11 mouse cellular contexts compared by ENCODE assay signal in genomic region chr5:124204127-124204794, GRCm38 (mm10). TPM values are rescaled to one million over a fixed set of nuclear protein-coding genes. Genes with fewer than 3 reads are reported as not detected.
DNase-seq lines count a peak whose midpoint lies in the region; ATAC-seq and TF ChIP-seq lines count a peak whose summit lies in the region.
"Had no signal": no experiment of that assay in that cellular context is flagged by ENCODE, and none has a peak within 500 bp of the region (broad histone marks: within the 10 kb centered on the region; RNA-seq: fewer than 3 reads in every experiment).

No protein-coding gene starts in this region.

- 68% methylated on average over 9 of the region's 9 CpGs for WGBS in lung, embryonic 16.5 days
- 58% methylated on average over 9 of the region's 9 CpGs for WGBS in heart, adult 2 months
- WGBS in hindbrain, embryonic 16.5 days = 86% methylated on average over 9 of the region's 9 CpGs
- 90% methylated on average over 9 of the region's 9 CpGs for WGBS in forebrain, embryonic 15.5 days

- ATAC-seq in lung, embryonic 16.5 days (ENCODE audit: low read depth) = peak; percentile 42
- ATAC-seq in hindbrain, embryonic 16.5 days = no peak
- ATAC-seq in forebrain, embryonic 15.5 days (replicated peaks) = no peak

- H3K4me1 ChIP-seq in lung, embryonic 16.5 days (replicated peaks; ENCODE audit: control insufficient read depth, insufficient read depth, low read length) = peaks cover 60% of the 10 kb centered on the region
- peaks cover 60% of the 10 kb centered on the region for H3K4me1 ChIP-seq in heart, adult 2 months (ENCODE audit: control insufficient read depth, insufficient read depth, low read length)
- H3K4me1 ChIP-seq in hindbrain, embryonic 16.5 days (ENCODE audit: control insufficient read depth, insufficient read depth, low read depth, low read length) = peaks cover 9% of the 10 kb centered on the region
- peaks cover 3% of the 10 kb centered on the region; the same call in 1 of the 2 replicates for H3K4me1 ChIP-seq in forebrain, embryonic 15.5 days

- TF ChIP-seq EP300 in heart, adult 2 months (IDR thresholded peaks at IDR 0.05; ENCODE audit: insufficient read depth, low read depth, low read length) = peak; percentile 70; the same call in 1 of the 2 replicates

- H3K9me3 ChIP-seq in lung, embryonic 16.5 days (ENCODE audit: control insufficient read depth, low read length) = no peaks in the 10 kb centered on the region
- no peaks in the 10 kb centered on the region for H3K9me3 ChIP-seq in hindbrain, embryonic 16.5 days (ENCODE audit: control insufficient read depth, low read length)
- H3K9me3 ChIP-seq in forebrain, embryonic 15.5 days = no peaks in the 10 kb centered on the region
- H3K9me3 ChIP-seq: midbrain, embryonic 10.5 days; stomach, embryonic 15.5 days had no signal

- no peaks in the 10 kb centered on the region for H3K27me3 ChIP-seq in lung, embryonic 16.5 days (ENCODE audit: control insufficient read depth, insufficient read depth, low read depth, low read length)
- H3K27me3 ChIP-seq in heart, adult 2 months (ENCODE audit: control insufficient read depth, insufficient read depth, low read length) = no peaks in the 10 kb centered on the region
- no peaks in the 10 kb centered on the region for H3K27me3 ChIP-seq in myocyte (ENCODE audit: control insufficient read depth, insufficient read depth, insufficient read length)
- H3K27me3 ChIP-seq in hindbrain, embryonic 16.5 days (replicated peaks; ENCODE audit: control insufficient read depth, insufficient read depth, low read length) = no peaks in the 10 kb centered on the region
- no peaks in the 10 kb centered on the region for H3K27me3 ChIP-seq in forebrain, embryonic 15.5 days
- H3K27me3 ChIP-seq: stomach, embryonic 15.5 days had no signal

- DNase-seq in lung, postnatal 25 days (ENCODE audit: low spot score) = no peak
- DNase-seq in heart, adult 2 months = peak; percentile 63 to 77
- peak; percentile 52 for DNase-seq in heart, postnatal 25 days (ENCODE audit: low spot score)
- DNase-seq: gastrocnemius, postnatal 36 days had no signal

- H3K79me2 ChIP-seq in heart, adult 2 months (replicated peaks; ENCODE audit: control insufficient read depth, insufficient read depth, low read length) = no peaks in the 10 kb centered on the region
- H3K79me2 ChIP-seq in myocyte (ENCODE audit: control insufficient read depth, insufficient read depth) = no peaks in the 10 kb centered on the region

- no peak for TF ChIP-seq POLR2A in heart, adult 2 months (IDR thresholded peaks at IDR 0.05; ENCODE audit: insufficient read depth, low read depth, low read length)
- no peak for TF ChIP-seq POLR2A in myocyte (IDR thresholded peaks at IDR 0.05; ENCODE audit: insufficient read length, low read depth)

- no peak overlapping the region for H3K9ac ChIP-seq in lung, embryonic 16.5 days (ENCODE audit: low read length)
- H3K9ac ChIP-seq in heart, adult 2 months (ENCODE audit: low read depth, low read length) = no peak overlapping the region
- no peak overlapping the region for H3K9ac ChIP-seq in hindbrain, embryonic 16.5 days (ENCODE audit: low read depth, low read length)
- H3K9ac ChIP-seq in forebrain, embryonic 15.5 days (replicated peaks) = no peak overlapping the region
- H3K9ac ChIP-seq: stomach, embryonic 15.5 days had no signal

- no peak overlapping the region for H3K4me2 ChIP-seq in lung, embryonic 16.5 days (ENCODE audit: low read depth, low read length)
- H3K4me2 ChIP-seq in myocyte (ENCODE audit: low read depth) = peak overlapping the region; percentile 4
- no peak overlapping the region for H3K4me2 ChIP-seq in hindbrain, embryonic 16.5 days (ENCODE audit: low read length)
- no peak overlapping the region for H3K4me2 ChIP-seq in forebrain, embryonic 15.5 days (replicated peaks)
- H3K4me2 ChIP-seq: stomach, embryonic 15.5 days had no signal

- H3K36me3 ChIP-seq in lung, embryonic 16.5 days (ENCODE audit: control insufficient read depth, insufficient read depth, low read length) = no peaks in the 10 kb centered on the region
- H3K36me3 ChIP-seq in heart, adult 2 months (ENCODE audit: control insufficient read depth, insufficient read depth, low read length) = peaks cover 10% of the 10 kb centered on the region
- H3K36me3 ChIP-seq in myocyte (ENCODE audit: control insufficient read depth, insufficient read depth) = no peaks in the 10 kb centered on the region
- no peaks in the 10 kb centered on the region for H3K36me3 ChIP-seq in hindbrain, embryonic 16.5 days (ENCODE audit: control insufficient read depth, insufficient read depth, low read length)
- H3K36me3 ChIP-seq in forebrain, embryonic 15.5 days = no peaks in the 10 kb centered on the region
- H3K36me3 ChIP-seq: midbrain, embryonic 10.5 days; stomach, embryonic 15.5 days had no signal

- peak overlapping the region; percentile 69 for H3K27ac ChIP-seq in lung, embryonic 16.5 days (ENCODE audit: low read length)
- H3K27ac ChIP-seq in heart, adult 2 months = peak overlapping the region; percentile 72
- H3K27ac ChIP-seq in hindbrain, embryonic 16.5 days (ENCODE audit: low read depth, low read length) = no peak overlapping the region
- H3K27ac ChIP-seq in forebrain, embryonic 15.5 days (replicated peaks) = no peak overlapping the region
- H3K27ac ChIP-seq: midbrain, embryonic 10.5 days; stomach, embryonic 15.5 days had no signal

- TF ChIP-seq CTCF in heart, adult 2 months (IDR thresholded peaks at IDR 0.05) = no peak

- H3ac ChIP-seq in myocyte (ENCODE audit: control insufficient read depth, insufficient read length) = no peak overlapping the region

- intact Hi-C loops in heart, adult 2 months (cut with DNase I) = no loop called here
- intact Hi-C loops in heart, postnatal 25 days (cut with DNase I) = no loop called here

- no peak overlapping the region for H3K4me3 ChIP-seq in lung, embryonic 16.5 days (ENCODE audit: low read length)
- no peak overlapping the region for H3K4me3 ChIP-seq in heart, adult 2 months
- H3K4me3 ChIP-seq in myocyte = no peak overlapping the region
- no peak overlapping the region for H3K4me3 ChIP-seq in hindbrain, embryonic 16.5 days (ENCODE audit: low read length)
- no peak overlapping the region for H3K4me3 ChIP-seq in forebrain, embryonic 15.5 days
- H3K4me3 ChIP-seq: erythroblast, embryonic 14.5 days; midbrain, embryonic 10.5 days; stomach, embryonic 15.5 days had no signal

TF ChIP-seq in myocyte, 11 proteins besides CTCF, POLR2A, EP300 and RAD21:
- TF ChIP-seq TCF12 (IDR thresholded peaks at IDR 0.05; ENCODE audit: insufficient read depth, poor library complexity, severe bottlenecking) (no peak), CEBPB (IDR thresholded peaks at IDR 0.05; ENCODE audit: insufficient read depth, poor library complexity, severe bottlenecking) (no peak), MAX (IDR thresholded peaks at IDR 0.05; ENCODE audit: low read depth) (no peak), POLR2AphosphoS2 (IDR thresholded peaks at IDR 0.05; ENCODE audit: insufficient read length, low read depth) (no peak), TCF3 (IDR thresholded peaks at IDR 0.05; ENCODE audit: insufficient read length, low read depth) (no peak), SRF (IDR thresholded peaks at IDR 0.05; ENCODE audit: control insufficient read depth, insufficient read length, low read depth) (no peak), E2F4 (IDR thresholded peaks at IDR 0.05; ENCODE audit: insufficient read depth) (no peak), MYOD1 (IDR thresholded peaks at IDR 0.05; ENCODE audit: control insufficient read depth in 1 of 3, insufficient read length in 2 of 3, low read depth in 2 of 3) (no peak), USF1 (IDR thresholded peaks at IDR 0.05; ENCODE audit: low read depth) (no peak)

RNA-seq across cellular contexts. Expression of gene Pitpnm2, which starts 45.3 kb away (rescaled TPM):
- polyA plus RNA-seq in lung, embryonic 16.5 days (2015; fragmentation: Nextera tagmentation; extraction: Ambion mirVana) = 6.6 and 9.2 TPM in 2 replicates
- total RNA-seq in heart, adult 2 months (2021) = 10 to 100 TPM; 40.1 TPM
- polyA plus RNA-seq in heart, adult 2 months (2012; rRNA removed) = 34.9 and 37.7 TPM in 2 replicates
- 10 to 100 TPM; 42.5 to 50.9 TPM for total RNA-seq in heart, postnatal 25 days (2021)
- 5.3 TPM for polyA plus RNA-seq in myocyte (2012; fragmentation: generic; extraction: Trizol)
- 8.4 and 9.8 TPM in 2 replicates for polyA plus RNA-seq in hindbrain, embryonic 16.5 days (2015; fragmentation: Nextera tagmentation; extraction: Ambion mirVana)
- polyA plus RNA-seq in forebrain, embryonic 15.5 days (2015; fragmentation: Nextera tagmentation; extraction: Ambion mirVana) = 10.9 and 11.4 TPM in 2 replicates

Comparison
In these comparisons a context has a peak if more than half of its experiments do, and no peak if none do; other contexts are left out.
1. H3K27ac ChIP-seq: peak in lung, embryonic 16.5 days (single experiment) and heart, adult 2 months (single experiment); none in hindbrain, embryonic 16.5 days (single experiment) and forebrain, embryonic 15.5 days (single experiment).